34 mouse cellular contexts compared by ENCODE assay signal in genomic region chr2:101757806-101758205, GRCm38 (mm10).
"Had no signal": no experiment of that assay in that cellular context is flagged by ENCODE, and none has a peak within 500 bp of the region (broad histone marks: within the 10 kb centered on the region; RNA-seq: fewer than 3 reads in every experiment).

No protein-coding gene starts in this region.

- H3K27me3 ChIP-seq: heart, embryonic 12.5 days; heart, embryonic 13.5 days; heart, embryonic 15.5 days; hindbrain, embryonic 12.5 days; hindbrain, embryonic 13.5 days; hindbrain, embryonic 15.5 days; intestine, embryonic 15.5 days; kidney, embryonic 15.5 days had no signal

- H3K36me3 ChIP-seq: heart, embryonic 12.5 days; heart, embryonic 13.5 days; heart, embryonic 15.5 days; hindbrain, embryonic 12.5 days; hindbrain, embryonic 13.5 days; hindbrain, embryonic 15.5 days; intestine, embryonic 15.5 days had no signal

- ATAC-seq: hindbrain, embryonic 16.5 days; hindbrain, postnatal 0 days; inflammation-experienced regulatory T-cells, adult 6 months; intestine, embryonic 15.5 days; intestine, embryonic 16.5 days; intestine, postnatal 0 days had no signal

- H3K27ac ChIP-seq: heart, embryonic 13.5 days; heart, embryonic 15.5 days; hindbrain, embryonic 10.5 days; hindbrain, embryonic 12.5 days; hindbrain, embryonic 13.5 days; hindbrain, embryonic 14.5 days; hindbrain, embryonic 15.5 days; hindbrain, postnatal 0 days; intestine, embryonic 15.5 days; kidney, embryonic 15.5 days; kidney, postnatal 0 days; layer of hippocampus, adult 2 months; left cerebral cortex, adult 2 months had no signal

- H3K9ac ChIP-seq: heart, embryonic 12.5 days; heart, embryonic 13.5 days; heart, embryonic 15.5 days; hindbrain, embryonic 12.5 days; hindbrain, embryonic 13.5 days; hindbrain, embryonic 14.5 days; hindbrain, embryonic 15.5 days; intestine, embryonic 15.5 days; kidney, embryonic 15.5 days had no signal

- H3K4me3 ChIP-seq: heart, embryonic 12.5 days; heart, embryonic 13.5 days; heart, embryonic 15.5 days; hindbrain, embryonic 10.5 days; hindbrain, embryonic 12.5 days; hindbrain, embryonic 13.5 days; hindbrain, embryonic 15.5 days; intestine, embryonic 15.5 days; kidney, embryonic 15.5 days; layer of hippocampus, adult 2 months; left cerebral cortex, adult 2 months had no signal

- DNase-seq: heart, postnatal 10 days; heart, postnatal 14 days; heart, postnatal 36 days; heart, postnatal 4 days; kidney, adult 11 months; kidney, adult 18-20 months; kidney, adult 2 months; kidney, adult 8-10 months; kidney, adult 9 months; kidney, postnatal 10 days; kidney, postnatal 14 days; kidney, postnatal 25 days; kidney, postnatal 36 days; kidney, postnatal 4 days; layer of hippocampus, adult 9-11 months; layer of hippocampus, postnatal 36 days had no signal

- H3K9me3 ChIP-seq: heart, embryonic 12.5 days; heart, embryonic 13.5 days; heart, embryonic 15.5 days; hindbrain, embryonic 10.5 days; hindbrain, embryonic 12.5 days; hindbrain, embryonic 13.5 days; hindbrain, embryonic 15.5 days; intestine, embryonic 15.5 days; kidney, embryonic 15.5 days had no signal
